Mouse (Mus musculus) erythroblast, embryonic 14.5 days (primary cell): ENCODE data around the gene 6430548M08Rik.

ENCODE experiments used
- GATA1 ChIP-seq: IDR thresholded peaks from 2 replicates; pipeline ENCODE4 v1.6.1; 2012; ENCODE audit warnings: low read length, inconsistent platforms, mixed read lengths
- TAL1 ChIP-seq: IDR thresholded peaks from 3 replicates; pipeline ENCODE4 v1.6.1; 2012; ENCODE audit warnings: low read length, inconsistent platforms, mixed read lengths

DNA sequence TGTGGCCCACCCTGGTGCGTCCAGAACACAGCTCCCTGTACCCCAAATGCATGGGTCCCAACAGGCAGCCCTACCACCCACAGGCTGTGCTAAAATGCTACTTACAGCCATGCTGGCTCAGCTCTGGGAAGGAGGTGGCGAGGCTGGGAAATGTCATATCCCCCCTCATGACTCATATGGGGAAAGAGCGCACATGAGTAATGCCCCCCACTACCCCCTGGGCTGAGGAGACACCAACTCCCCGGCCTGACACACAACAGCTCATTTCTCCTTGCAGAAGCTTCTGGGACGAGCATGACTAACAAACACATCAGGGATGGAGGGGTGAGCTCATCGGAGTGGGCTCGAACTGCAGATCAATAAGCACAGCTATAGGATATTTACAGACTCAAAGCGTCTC lies 48.3 kb upstream of the 6430548M08Rik start:
- TF ChIP-seq GATA1 (no peak), TAL1 (no peak)
